Mouse (Mus musculus) kidney, embryonic 16.5 days (tissue): ENCODE results near the gene Scgn. TPM values are rescaled to one million over a fixed set of nuclear protein-coding genes. Genes with fewer than 3 reads are reported as not detected.
A peak's percentile ranks its signal among the peaks of the same experiment; 100 is the strongest.

Experiments used
- ATAC-seq: fragments of 200-750 bp; cut with Nextera tagmentation; 2 replicates; pipeline ENCODE4 v1.8.0; 2017; ENCODE audit warnings: moderate TSS enrichment; ENCODE audit not compliant: low FRiP score, low TSS enrichment
- H3K27ac ChIP-seq: fragments of 300-500 bp; sonication (generic); 2 replicates; pipeline ENCODE4 v1.5.1; 2014; ENCODE audit warnings: low read length
- H3K27me3 ChIP-seq: fragments of 300-500 bp; sonication (generic); 2 replicates; pipeline ENCODE4 v1.6.1; 2014; ENCODE audit warnings: low read length, control low read depth, mixed read lengths; ENCODE audit not compliant: insufficient read depth
- H3K36me3 ChIP-seq: fragments of 300-500 bp; sonication (generic); 2 replicates; pipeline ENCODE4 v1.6.1; 2014; ENCODE audit warnings: low read length, control low read depth, mixed read lengths; ENCODE audit not compliant: insufficient read depth
- H3K4me1 ChIP-seq: fragments of 300-500 bp; sonication (generic); 2 replicates; pipeline ENCODE4 v1.6.1; 2014; ENCODE audit warnings: low read length, control low read depth, mixed read lengths; ENCODE audit not compliant: insufficient read depth
- H3K4me2 ChIP-seq: fragments of 300-500 bp; sonication (generic); replicated peaks from 2 replicates; pipeline ENCODE4 v1.6.1; 2014; ENCODE audit warnings: low read depth, low read length
- H3K4me3 ChIP-seq: fragments of 300-500 bp; sonication (generic); 2 replicates; pipeline ENCODE4 v1.5.1; 2014; ENCODE audit warnings: mild to moderate bottlenecking, low read length
- H3K9ac ChIP-seq: fragments of 300-500 bp; sonication (generic); replicated peaks from 2 replicates; pipeline ENCODE4 v1.6.1; 2014; ENCODE audit warnings: low read length
- H3K9me3 ChIP-seq: fragments of 300-500 bp; sonication (generic); 2 replicates; pipeline ENCODE4 v1.6.1; 2016; ENCODE audit warnings: low read length, control low read depth
- WGBS: fragments of 180-500 bp; shearing (Covaris S2); extraction: QIAGEN DNeasy Blood & Tissue Kit; methylation state at CpG from one replicate; pipeline ENCODE4 v1.1.7; 2014; 5-methylcytosine and 5-hydroxymethylcytosine counted together
- polyA plus RNA-seq: library from polyadenylated mRNA; unstranded; fragments of >200 nt; fragmentation: Nextera tagmentation; extraction: Ambion mirVana; gene quantifications from 2 replicates; pipeline ENCODE4 v1.2.1, GENCODE M21; 2015

The Scgn gene
- polyA plus RNA-seq, 1 experiment from 2014 or later, result not detected

DNA sequence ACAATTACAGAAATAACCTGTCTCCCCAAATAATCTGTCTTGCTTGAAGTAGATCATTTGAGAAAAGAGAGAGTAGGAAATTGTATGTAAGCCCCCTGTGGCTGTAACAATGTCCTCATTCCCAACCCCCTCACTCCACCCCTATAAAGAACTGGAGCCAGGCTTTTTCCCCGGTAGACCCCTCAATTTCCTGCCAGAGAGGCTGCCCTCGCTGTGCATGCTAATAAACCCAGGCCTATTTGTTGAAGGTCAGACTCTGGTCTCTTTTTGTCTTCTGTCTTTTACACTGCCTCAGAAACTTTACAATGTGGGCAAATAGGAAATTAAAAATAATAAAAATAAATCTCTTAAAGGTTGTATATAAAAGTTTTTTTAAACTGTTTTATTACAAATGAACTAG is 44.8 kb downstream of the Scgn start:
- H3K4me1 ChIP-seq, result no peaks in the 10 kb centered on the region
- no peak overlapping the region for H3K27ac ChIP-seq
- ATAC-seq, result no peak
- H3K4me3 ChIP-seq, result no peak overlapping the region
- H3K4me2 ChIP-seq, result no peak overlapping the region
- H3K36me3 ChIP-seq, result no peaks in the 10 kb centered on the region
- WGBS, result 31% methylated on average over 2 of the region's 2 CpGs
- no peaks in the 10 kb centered on the region for H3K9me3 ChIP-seq
- no peaks in the 10 kb centered on the region for H3K27me3 ChIP-seq
- H3K9ac ChIP-seq, result no peak overlapping the region

GRCm38 (mm10) chr13:23942861-23943260 is 48.2 kb downstream of the Scgn start:
- Histone ChIP-seq H3K9me3 (no peaks in the 10 kb centered on the region), H3K27me3 (no peaks in the 10 kb centered on the region), H3K36me3 (no peaks in the 10 kb centered on the region), H3K4me2 (no peak overlapping the region), H3K4me1 (no peaks in the 10 kb centered on the region), H3K4me3 (no peak overlapping the region), H3K9ac (no peak overlapping the region), H3K27ac (no peak overlapping the region)
- ATAC-seq, result no peak; the same call in 1 of the 2 replicates
- 49% methylated on average over 2 of the region's 2 CpGs for WGBS

GRCm38 (mm10) chr13:23940291-23940690 is 50.7 kb downstream of the Scgn start:
- no peaks in the 10 kb centered on the region for H3K27me3 ChIP-seq
- H3K9me3 ChIP-seq, result no peaks in the 10 kb centered on the region
- H3K4me1 ChIP-seq, result no peaks in the 10 kb centered on the region
- no peak overlapping the region for H3K4me2 ChIP-seq
- no peak overlapping the region for H3K9ac ChIP-seq
- no peak overlapping the region for H3K4me3 ChIP-seq
- no peaks in the 10 kb centered on the region for H3K36me3 ChIP-seq
- no peak for ATAC-seq
- no peak overlapping the region for H3K27ac ChIP-seq
- whole genome bisulfite sequencing, result 57% methylated on average over 6 of the region's 6 CpGs

- WGBS, result 86% methylated on average over 1 of the region's 1 CpGs
- H3K4me3 ChIP-seq, result no peak overlapping the region
- peaks cover 5% of the 10 kb centered on the region; the same call in 1 of the 2 replicates for H3K9me3 ChIP-seq
- no peaks in the 10 kb centered on the region for H3K4me1 ChIP-seq
- H3K9ac ChIP-seq, result no peak overlapping the region
- no peaks in the 10 kb centered on the region for H3K36me3 ChIP-seq
- no peaks in the 10 kb centered on the region for H3K27me3 ChIP-seq
- no peak overlapping the region for H3K27ac ChIP-seq
- H3K4me2 ChIP-seq, result no peak overlapping the region
- ATAC-seq, result no peak
Measured at GRCm38 (mm10) chr13:23938699-23939098, 52.3 kb downstream of the Scgn start.

- no peak for ATAC-seq
- Histone ChIP-seq H3K9ac (no peak within 1 kb of the TSS), H3K4me2 (no peak within 1 kb of the TSS), H3K4me3 (no peak within 1 kb of the TSS), H3K36me3 (no peaks in the 10 kb centered on the region), H3K27ac (no peak within 1 kb of the TSS), H3K9me3 (peaks cover 5% of the 10 kb centered on the region; the same call in 1 of the 2 replicates), H3K27me3 (no peaks in the 10 kb centered on the region), H3K4me1 (no peaks in the 10 kb centered on the region)
- 94% methylated on average over 10 of the region's 10 CpGs for WGBS
Measured at GRCm38 (mm10) chr13:23934211-23934520, 56.8 kb downstream of the Scgn start, which contains the start of gene Hist1h2aa. TSS of gene Hist1h2aa (plus strand) at chr13:23934462.

- ATAC-seq, result no peak
Measured at GRCm38 (mm10) chr13:23933421-23934210, 57.4 kb downstream of the Scgn start, which contains the start of gene Hist1h2ba. TSS of gene Hist1h2ba (minus strand) at chr13:23934156.

GRCm38 (mm10) chr13:23930904-23931303 is 60.1 kb downstream of the Scgn start:
- WGBS, result 71% methylated on average over 11 of the region's 11 CpGs
- Histone ChIP-seq H3K9me3 (peaks cover 5% of the 10 kb centered on the region; the same call in 1 of the 2 replicates), H3K4me2 (no peak overlapping the region), H3K36me3 (no peaks in the 10 kb centered on the region), H3K4me3 (no peak overlapping the region), H3K27me3 (no peaks in the 10 kb centered on the region), H3K27ac (no peak overlapping the region), H3K9ac (no peak overlapping the region), H3K4me1 (peaks cover 8% of the 10 kb centered on the region)
- no peak for ATAC-seq

More at GRCm38 (mm10) chr13:23933421-23934210, 57.4 kb downstream of the Scgn start, which contains the start of gene Hist1h2ba:
- Histone ChIP-seq H3K27me3 (no peaks in the 10 kb centered on the region), H3K9ac (no peak within 1 kb of the TSS), H3K4me1 (peaks cover under 1% of the 10 kb centered on the region; the same call in 1 of the 2 replicates), H3K27ac (no peak within 1 kb of the TSS), H3K36me3 (no peaks in the 10 kb centered on the region), H3K4me3 (no peak within 1 kb of the TSS), H3K4me2 (no peak within 1 kb of the TSS), H3K9me3 (peaks cover 5% of the 10 kb centered on the region; the same call in 1 of the 2 replicates)
- 95% methylated on average over 34 of the region's 39 CpGs for WGBS

DNA sequence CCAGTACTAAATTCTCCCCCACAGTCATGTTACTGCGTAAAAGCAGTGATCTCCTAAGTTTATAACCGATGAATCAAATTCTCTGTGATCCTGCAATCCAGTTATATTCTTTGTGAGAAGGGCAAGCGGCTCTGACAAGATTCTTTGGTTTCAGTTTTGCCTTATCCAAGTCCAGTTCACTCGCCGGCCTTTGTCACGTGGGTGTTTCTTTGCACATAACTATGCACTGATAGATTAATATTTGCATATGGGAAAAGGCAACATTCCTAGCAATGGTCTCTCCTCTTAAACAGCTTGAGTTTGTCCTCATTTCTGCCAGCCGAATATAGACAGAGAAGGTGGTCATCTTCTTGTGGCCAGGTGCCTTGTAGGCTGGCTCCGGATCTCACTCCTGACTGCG is 60.6 kb downstream of the Scgn start:
- peaks cover 8% of the 10 kb centered on the region for H3K4me1 ChIP-seq
- H3K9me3 ChIP-seq, result peaks cover 5% of the 10 kb centered on the region; the same call in 1 of the 2 replicates
- H3K4me3 ChIP-seq, result no peak overlapping the region
- H3K36me3 ChIP-seq, result no peaks in the 10 kb centered on the region
- ATAC-seq, result no peak
- 79% methylated on average over 9 of the region's 9 CpGs for WGBS
- H3K9ac ChIP-seq, result no peak overlapping the region
- H3K27me3 ChIP-seq, result no peaks in the 10 kb centered on the region
- no peak overlapping the region for H3K4me2 ChIP-seq
- H3K27ac ChIP-seq, result no peak overlapping the region

DNA sequence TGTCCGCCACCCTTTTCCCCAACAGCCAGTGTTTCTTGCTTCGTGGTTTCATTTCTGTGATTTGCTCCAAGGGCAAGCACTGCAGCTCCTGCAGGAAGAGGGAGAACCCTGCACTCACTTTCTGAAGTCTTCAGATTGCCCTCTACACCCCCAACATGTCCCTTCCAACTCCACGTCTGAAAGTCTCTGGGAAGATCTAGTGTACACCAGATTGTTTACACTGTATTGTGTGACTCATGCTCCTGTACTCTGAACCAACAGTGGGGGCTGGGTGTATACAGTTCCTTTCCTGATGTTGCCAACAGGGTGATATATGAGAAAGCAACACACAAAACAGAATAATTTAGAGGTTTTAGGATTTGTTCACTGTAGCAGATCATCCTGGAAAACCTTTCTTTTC is 62.4 kb downstream of the Scgn start:
- Histone ChIP-seq H3K9me3 (no peaks in the 10 kb centered on the region; the same call in 1 of the 2 replicates), H3K27ac (no peak overlapping the region)

DNA sequence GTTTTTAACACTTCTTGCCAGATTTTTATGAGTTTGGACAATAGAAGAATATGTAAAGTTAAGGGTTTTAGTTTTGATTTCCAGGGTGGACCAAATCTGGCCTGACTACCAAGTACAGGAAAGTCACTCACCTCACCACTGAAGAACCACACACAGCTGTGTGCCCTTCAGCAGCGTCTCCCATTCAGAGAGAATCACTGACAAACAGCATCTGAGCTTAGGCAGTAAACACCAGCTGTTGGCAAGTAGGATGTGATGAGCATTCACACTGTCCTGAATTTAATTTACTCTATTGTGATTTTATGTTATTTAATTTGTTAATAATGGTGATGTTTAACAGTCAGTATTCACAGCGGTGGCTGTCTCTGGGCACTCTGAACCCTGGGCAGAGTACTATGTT is 65.2 kb downstream of the Scgn start:
- WGBS, result 73% methylated on average over 2 of the region's 2 CpGs
- no peak overlapping the region for H3K4me3 ChIP-seq
- no peaks in the 10 kb centered on the region for H3K27me3 ChIP-seq
- H3K9me3 ChIP-seq, result no peaks in the 10 kb centered on the region
- ATAC-seq, result no peak
- no peak overlapping the region for H3K9ac ChIP-seq
- peaks cover 8% of the 10 kb centered on the region for H3K4me1 ChIP-seq
- no peaks in the 10 kb centered on the region for H3K36me3 ChIP-seq
- H3K4me2 ChIP-seq, result no peak overlapping the region
- no peak overlapping the region for H3K27ac ChIP-seq

More for the DNA sequence above, 62.4 kb downstream of the Scgn start:
- Histone ChIP-seq H3K27me3 (no peaks in the 10 kb centered on the region), H3K9ac (no peak overlapping the region), H3K36me3 (no peaks in the 10 kb centered on the region), H3K4me1 (peaks cover 8% of the 10 kb centered on the region), H3K4me3 (no peak overlapping the region), H3K4me2 (no peak overlapping the region)
- WGBS, result 36% methylated on average over 3 of the region's 3 CpGs
- ATAC-seq, result peak; percentile 81
